Mouse (Mus musculus) adrenal gland, postnatal 10 days (tissue): Measurements from ENCODE around the gene Ssna1. TPM values are rescaled to one million over a fixed set of nuclear protein-coding genes. Genes with fewer than 3 reads are reported as not detected.
"Not testable (repeated sequence)": the region's sequence is repeated elsewhere in the genome, so short reads cannot be mapped to it uniquely, and the experiment has no call there.

Source experiments
- DNase-seq: peaks from one replicate; pipeline ENCODE4 v3.0.0; 2021; ENCODE audit warnings: mixed read lengths
- total RNA-seq, 2 experiments: library from RNA; stranded (reverse); gene quantifications; 2 replicates each; pipeline ENCODE4 v1.2.3; 2021

Gene Ssna1
- total RNA-seq, 2 experiments from 2014 or later = 48.0 to 52.2 TPM

DNA sequence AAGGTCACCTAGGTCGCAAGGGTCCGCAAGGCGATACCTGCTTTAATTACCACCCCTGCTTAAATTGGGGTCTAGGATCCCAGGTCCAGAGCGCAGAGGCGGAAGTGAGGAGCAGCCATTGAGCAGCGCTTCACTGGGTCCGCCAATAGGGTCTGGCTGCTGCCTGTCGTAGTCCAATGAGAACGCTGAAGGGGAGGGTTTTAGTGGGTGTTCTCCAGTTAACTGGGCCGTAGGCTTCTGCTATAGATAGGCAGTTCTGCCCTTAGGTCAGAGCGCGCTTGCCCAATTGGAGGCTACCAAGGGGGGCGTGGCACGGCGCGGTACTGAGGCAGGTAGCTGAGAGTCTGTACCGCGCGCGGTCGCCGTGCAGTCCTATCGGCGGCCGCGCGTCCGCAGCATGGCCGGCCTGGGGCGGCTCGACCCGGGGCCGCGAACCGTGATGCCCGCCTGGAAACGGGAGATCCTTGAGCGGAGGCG is 9.9 kb downstream of the Ssna1 start, which contains the start of gene Tprn:
TSS of gene Tprn (plus strand) at position 328 of the 477 bp plus-strand sequence.
- DNase-seq = peak; percentile 96

DNA sequence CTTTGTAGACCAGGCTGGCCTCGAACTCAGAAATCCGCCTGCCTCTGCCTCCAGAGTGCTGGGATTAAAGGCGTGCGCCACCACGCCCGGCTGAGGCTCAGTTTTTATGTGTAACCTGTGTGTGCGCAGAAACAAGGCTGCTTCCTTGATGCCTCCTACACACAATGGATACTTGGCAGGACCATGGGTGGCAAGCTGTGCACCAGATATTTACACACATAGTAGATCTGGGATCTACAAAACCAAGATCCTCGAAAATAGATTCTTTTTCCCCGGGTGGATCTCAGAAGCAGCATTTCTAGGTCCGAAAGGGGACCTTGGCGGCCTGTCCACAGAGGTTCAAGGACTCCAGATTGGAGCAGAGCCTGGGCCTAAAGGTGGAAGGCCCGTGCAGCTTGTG is 10.4 kb downstream of the Ssna1 start:
- no peak for DNase-seq

DNA sequence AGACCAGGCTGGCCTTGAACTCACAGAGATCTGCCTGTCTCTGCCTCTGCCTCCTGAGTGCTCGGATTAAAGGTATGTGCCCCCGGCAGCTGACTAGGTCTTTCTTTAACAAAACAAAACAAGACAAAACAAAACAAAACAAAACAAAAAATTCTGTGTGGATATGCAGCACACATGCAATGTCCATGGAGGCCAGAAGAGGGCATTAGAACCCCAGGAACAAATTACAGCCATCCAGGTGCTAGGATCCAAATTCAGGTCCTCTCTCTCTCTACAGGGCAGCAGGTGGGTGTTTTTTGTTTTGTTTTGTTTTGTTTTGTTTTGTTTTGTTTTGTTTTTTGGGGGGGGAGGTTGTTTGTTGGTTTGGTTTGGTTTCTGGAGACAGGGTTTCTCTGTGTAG is 13.4 kb downstream of the Ssna1 start:
- DNase-seq = no peak

DNA sequence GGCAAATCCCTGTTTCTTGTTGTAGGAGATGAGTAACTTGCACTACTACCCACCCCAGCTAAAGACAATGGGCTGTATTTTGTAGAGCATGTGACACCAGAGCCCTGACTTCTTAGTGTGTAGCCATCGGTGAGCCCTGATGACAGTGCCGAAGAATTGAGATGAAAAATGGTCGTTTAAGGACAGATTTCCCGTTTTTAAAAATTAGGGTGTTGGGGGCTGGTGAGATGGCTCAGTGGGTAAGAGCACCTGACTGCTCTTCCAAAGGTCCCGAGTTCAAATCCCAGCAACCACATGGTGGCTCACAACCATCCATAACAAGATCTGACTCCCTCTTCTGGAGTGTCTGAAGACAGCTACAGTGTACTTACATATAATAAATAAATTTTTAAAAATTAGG is 15.0 kb downstream of the Ssna1 start:
- DNase-seq = not testable (repeated sequence)

DNA sequence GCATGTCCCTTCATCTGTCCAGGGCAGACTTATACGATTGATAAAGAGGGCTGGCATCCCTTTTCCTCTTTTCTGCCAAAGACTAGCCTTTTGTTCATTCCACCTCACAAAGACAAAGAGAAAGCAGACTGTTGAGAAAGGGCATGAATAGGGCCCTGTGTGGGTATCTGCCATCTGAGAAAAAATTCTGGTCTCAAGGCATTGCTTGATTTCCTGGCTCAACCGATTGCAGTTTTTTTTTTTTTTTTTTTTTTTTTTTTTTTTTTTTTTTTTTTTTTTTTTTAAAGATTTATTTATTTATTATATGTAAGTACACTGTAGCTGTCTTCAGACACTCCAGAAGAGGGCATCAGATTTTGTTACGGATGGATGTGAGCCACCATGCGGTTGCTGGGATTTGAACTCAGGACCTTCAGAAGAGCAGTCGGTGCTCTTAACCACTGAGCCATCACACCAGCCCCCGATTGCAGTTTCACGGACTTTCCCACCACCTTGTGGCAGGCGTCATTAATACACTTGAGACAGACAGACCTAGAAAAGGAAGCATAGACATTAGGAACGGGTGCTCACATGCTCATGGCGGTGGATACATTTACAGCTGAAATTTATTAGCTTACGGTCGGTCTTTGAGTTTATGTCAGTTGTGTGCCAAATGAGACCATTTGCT is 15.7 kb downstream of the Ssna1 start:
- DNase-seq = peak; percentile 61

GRCm38 (mm10) chr2:25255284-25255779 is 16.9 kb downstream of the Ssna1 start, which contains the start of gene Tmem203:
TSS of gene Tmem203 (plus strand) at chr2:25255439.
- peak; percentile 93 for DNase-seq

DNA sequence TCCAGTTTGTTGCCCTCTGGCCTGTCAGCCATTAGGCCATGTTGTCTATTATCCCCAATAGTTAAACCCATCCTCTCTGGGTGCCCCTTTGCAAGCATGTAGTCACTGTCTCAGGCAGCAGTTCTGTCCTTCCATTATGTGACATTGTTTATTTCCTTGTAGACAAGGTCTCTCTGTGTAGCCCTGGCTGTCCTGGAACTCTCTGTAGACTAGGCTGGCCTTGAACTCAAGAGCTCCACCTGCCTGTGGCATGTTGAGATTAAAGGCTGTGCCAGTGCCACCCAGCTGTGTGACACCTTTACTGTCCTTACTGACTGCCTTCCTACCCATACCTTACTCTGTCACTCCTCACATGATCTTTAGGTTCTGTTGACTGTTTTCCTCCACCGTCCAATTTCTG is 19.9 kb downstream of the Ssna1 start:
- DNase-seq = no peak

GRCm38 (mm10) chr2:25246183-25247072 is 25.8 kb downstream of the Ssna1 start, which contains the start of gene AL732309.1:
TSS of gene AL732309.1 (minus strand) at chr2:25246863.
- DNase-seq = no peak

DNA sequence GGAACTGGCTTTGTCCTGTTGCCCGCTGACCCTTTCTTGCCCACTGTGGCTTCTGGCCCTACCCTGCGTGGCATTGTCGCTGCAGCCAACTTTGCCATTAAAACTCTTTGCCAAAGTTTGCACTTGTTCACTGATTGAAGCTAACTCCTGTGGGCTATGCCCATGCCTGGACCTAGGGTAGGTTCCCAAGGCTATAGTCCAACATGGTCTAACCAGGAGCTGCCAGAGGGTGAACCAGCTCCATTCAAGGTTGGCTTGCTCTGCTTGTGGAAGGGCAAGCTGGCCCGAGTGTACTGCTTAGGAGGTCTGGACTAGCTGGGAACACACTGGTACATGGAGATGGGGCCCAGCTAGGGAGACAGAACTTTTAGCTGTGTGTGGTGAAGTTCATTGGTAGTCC is 28.1 kb downstream of the Ssna1 start:
- no peak for DNase-seq

DNA sequence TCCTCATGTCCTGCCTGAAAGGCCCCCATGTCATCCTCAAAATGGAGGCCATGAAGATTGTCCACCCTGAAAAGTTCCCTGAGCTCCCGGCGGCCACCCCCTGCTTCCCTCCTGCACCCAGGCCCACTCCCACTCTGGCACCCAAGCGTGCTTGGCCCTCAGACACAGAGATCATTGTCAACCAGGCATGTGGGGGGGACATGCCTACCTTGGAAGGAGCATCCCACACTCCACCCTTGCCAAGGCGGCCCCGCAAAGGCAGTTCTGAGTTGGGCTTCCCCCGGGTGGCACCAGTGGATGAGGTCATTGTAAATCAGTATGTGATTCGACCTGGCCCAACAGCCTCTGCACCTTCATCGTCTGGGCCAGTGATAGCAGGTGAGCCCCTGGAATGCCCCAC is 28.9 kb downstream of the Ssna1 start:
- DNase-seq = no peak

- no peak for DNase-seq
Observed at GRCm38 (mm10) chr2:25242101-25242506, 30.1 kb downstream of the Ssna1 start, which contains the start of the genes Rnf208 and Cysrt1. TSS of gene Rnf208 (plus strand) at chr2:25242255. TSS of gene Cysrt1 (minus strand) at chr2:25242452.

DNA sequence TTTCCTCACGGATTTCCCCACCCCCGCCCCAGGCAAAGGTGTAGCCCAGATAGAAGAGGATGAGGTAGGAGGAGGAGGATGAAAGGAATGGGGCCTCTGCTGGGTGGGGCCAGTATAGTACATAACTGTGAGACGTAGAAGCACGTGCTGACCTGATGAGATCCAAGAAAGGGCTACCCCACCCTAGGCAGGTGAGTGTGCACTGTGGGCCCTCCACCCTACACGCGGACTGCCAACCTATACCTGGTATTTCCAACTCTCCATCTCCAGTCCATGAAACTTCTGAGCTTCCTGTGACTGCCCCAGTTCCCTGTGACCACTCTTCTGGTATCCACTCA is 30.8 kb downstream of the Ssna1 start:
- no peak for DNase-seq

DNA sequence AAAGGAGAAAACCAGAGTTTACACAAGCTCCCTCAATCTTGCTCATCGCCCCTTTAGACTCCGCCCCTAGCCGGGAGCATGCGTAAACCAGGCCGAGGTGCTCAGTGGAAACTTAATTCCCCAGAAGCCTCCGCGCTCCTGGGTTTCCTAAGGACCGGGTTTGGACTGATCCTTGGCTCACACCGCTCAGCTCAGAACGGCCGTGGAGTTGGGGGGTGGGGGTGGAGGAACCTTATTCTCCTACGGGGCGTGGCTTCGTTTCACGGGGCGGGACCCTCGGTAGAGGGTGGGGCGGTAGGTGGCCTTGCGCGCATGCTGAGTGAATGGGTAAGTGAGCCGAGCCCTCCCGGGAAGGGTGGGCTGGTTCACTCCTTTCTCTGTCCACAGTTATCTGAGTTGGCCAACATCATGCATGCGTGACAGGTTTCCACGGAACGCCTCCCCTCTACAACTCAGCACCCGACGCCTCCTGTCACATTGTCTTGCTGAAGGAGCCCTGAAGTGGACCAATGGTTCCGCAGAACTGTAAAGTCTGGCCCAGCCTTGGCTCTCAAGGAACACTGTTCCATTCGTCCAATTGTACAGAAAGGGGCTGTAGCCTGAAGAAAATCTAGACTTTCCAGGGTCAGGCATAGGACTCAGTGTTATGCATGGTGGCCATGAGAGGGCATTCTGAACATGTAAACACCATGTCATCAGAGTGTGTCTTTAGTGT is 31.4 kb downstream of the Ssna1 start:
- peak; percentile 81 for DNase-seq

GRCm38 (mm10) chr2:25240310-25240709 is 31.9 kb downstream of the Ssna1 start:
- DNase-seq = no peak

DNA sequence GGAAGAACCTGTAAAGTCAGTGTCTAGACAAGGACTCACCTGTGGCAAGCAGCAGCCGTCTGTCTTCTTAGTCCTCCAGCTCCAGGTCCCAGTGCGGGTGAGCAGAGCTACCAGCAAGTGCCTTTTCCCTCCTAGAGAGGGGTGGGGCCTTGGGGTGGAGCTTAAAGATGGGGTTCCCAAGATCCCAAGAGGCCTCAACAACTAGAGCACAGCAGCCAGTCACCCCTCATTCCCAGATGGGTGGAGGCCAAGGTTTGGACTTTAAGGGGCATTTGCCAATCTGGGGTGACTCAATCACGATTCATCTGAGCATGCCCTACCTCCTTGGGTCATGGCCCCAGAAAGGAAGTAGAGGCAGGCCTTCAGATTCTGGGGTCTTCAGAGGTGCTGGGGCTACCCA is 32.5 kb downstream of the Ssna1 start:
- DNase-seq = no peak

DNA sequence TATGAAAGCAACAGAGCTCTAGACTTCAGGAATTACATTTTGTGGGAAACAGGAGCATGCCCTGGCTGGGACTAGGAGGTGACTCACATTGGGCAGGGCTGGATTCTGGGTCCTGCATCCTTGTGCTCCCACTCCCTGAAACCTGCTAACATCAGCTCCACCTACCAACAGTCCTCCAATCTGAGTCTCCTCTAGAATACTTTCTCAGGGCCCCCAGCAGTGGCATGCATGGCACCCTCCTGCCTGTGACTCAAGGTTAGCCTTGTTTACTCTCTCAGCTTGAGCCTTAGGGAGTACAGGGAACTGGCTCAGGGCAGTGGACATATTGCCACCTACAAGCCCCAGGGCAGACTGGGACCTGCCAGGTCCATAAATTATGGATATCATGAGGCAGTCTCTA is 34.1 kb downstream of the Ssna1 start:
- no peak for DNase-seq

- no peak for DNase-seq
Observed at GRCm38 (mm10) chr2:25237522-25237921, 34.7 kb downstream of the Ssna1 start.

GRCm38 (mm10) chr2:25236614-25237013 is 35.6 kb downstream of the Ssna1 start, which contains the start of gene Rnf224:
TSS of gene Rnf224 (minus strand) at chr2:25236787.
- no peak for DNase-seq

- no peak for DNase-seq
Observed at GRCm38 (mm10) chr2:25234551-25235220, 37.6 kb downstream of the Ssna1 start.

DNA sequence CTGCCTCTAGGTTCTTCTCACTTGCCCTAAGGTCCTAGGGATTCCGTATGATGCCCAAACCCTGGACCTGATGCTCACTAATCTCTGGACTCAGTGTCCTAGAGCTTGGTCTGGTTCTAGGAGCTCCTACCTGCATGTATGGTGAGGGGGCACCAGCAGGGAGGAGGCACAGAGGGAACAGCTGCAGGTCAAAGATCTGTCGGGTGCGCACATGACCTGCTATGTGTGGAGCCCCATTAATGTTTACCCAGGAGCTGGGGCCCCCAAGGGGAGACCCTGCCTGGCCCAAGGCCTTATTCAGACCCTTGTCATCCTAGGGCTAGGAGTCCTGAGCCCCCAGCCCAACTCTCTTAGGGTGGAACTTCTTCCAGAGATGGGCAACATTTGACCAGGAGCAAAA is 38.2 kb downstream of the Ssna1 start, which contains the start of gene Slc34a3:
TSS of gene Slc34a3 (minus strand) at position 315 of the 400 bp plus-strand sequence.
- no peak for DNase-seq

GRCm38 (mm10) chr2:25233421-25233820 is 38.8 kb downstream of the Ssna1 start:
- no peak for DNase-seq

DNA sequence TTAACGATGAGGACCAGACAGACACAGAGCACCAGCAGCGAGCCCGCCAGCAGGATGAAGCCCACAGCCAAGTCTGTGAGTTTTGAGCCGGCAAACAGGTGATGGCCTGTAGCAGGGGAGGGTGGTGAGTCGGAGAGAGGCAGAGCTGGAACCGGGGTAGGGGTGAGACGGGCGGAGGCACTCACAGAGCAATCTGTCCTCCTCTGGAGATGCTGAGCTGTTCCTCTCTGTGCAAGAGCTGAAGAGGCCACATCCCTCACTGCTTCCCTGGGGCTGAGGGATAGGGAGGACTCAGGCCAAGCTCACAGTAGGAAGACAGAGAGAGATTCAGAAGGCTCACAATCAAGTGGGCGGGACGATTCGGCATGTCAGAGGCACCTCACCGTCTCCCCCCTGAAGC is 41.2 kb downstream of the Ssna1 start:
- DNase-seq = no peak
